Mouse (Mus musculus) G1E (cell line): ENCODE results near the gene BC117090. TPM values are rescaled to one million over a fixed set of nuclear protein-coding genes. Genes with fewer than 3 reads are reported as not detected.
"Not testable (repeated sequence)": the region's sequence is repeated elsewhere in the genome, so short reads cannot be mapped to it uniquely, and the experiment has no call there.

Experiments
- ATAC-seq: 2 replicates; pipeline ENCODE4 v1.8.0; 2016; ENCODE audit warnings: mild to moderate bottlenecking; ENCODE audit not compliant: insufficient number of reproducible peaks, poor library complexity, low FRiP score, severe bottlenecking; ENCODE audit errors: extremely low read depth
- DNase-seq: peaks from one replicate; pipeline ENCODE4 v3.0.0; 2012; ENCODE audit warnings: low spot score
- H3K27me3 ChIP-seq: 2 replicates; pipeline ENCODE4 v1.6.1; 2012; ENCODE audit warnings: mild to moderate bottlenecking, low read length, inconsistent platforms; ENCODE audit not compliant: insufficient read depth
- H3K36me3 ChIP-seq: replicated peaks from 2 replicates; pipeline ENCODE3; 2012; ENCODE audit warnings: mild to moderate bottlenecking, inconsistent platforms
- H3K4me1 ChIP-seq: 2 replicates; pipeline ENCODE4 v1.6.1; 2012; ENCODE audit warnings: low read depth, low read length, inconsistent platforms, mixed read lengths; ENCODE audit not compliant: insufficient read depth
- H3K4me3 ChIP-seq: 2 replicates; pipeline ENCODE4 v1.5.1; 2012; ENCODE audit warnings: low read depth, mild to moderate bottlenecking, inconsistent platforms, low read length, moderate library complexity, mixed read lengths
- H3K9me3 ChIP-seq: replicated peaks from 2 replicates; pipeline ENCODE4 v1.6.1; 2012; ENCODE audit warnings: inconsistent platforms
- CTCF ChIP-seq: IDR thresholded peaks from 2 replicates; pipeline ENCODE4 v1.5.1; 2012; ENCODE audit warnings: low read depth, low read length, inconsistent platforms, mixed read lengths
- GATA1 ChIP-seq: IDR thresholded peaks from 2 replicates; pipeline ENCODE4 v1.6.1; 2012; ENCODE audit warnings: borderline replicate concordance, low read length, inconsistent platforms, mixed read lengths
- GATA2 ChIP-seq: IDR thresholded peaks from 2 replicates; pipeline ENCODE4 v1.6.1; 2012; ENCODE audit warnings: low read depth, low read length, inconsistent platforms, borderline replicate concordance
- POLR2AphosphoS5 ChIP-seq: IDR thresholded peaks from 2 replicates; pipeline ENCODE4 v1.6.1; 2012; ENCODE audit warnings: low read depth, low read length, inconsistent platforms; ENCODE audit not compliant: insufficient replicate concordance
- TAL1 ChIP-seq: conservative IDR thresholded peaks from 2 replicates; pipeline ENCODE4 v1.6.1; 2012; ENCODE audit warnings: low read depth, low read length, inconsistent platforms, mixed read lengths
- polyA plus RNA-seq: library from polyadenylated mRNA; stranded (reverse); fragments of >175 nt; gene quantifications from 2 replicates; pipeline ENCODE4 v1.2.3, GENCODE M21; 2012
- total RNA-seq, 2 experiments: library from RNA; stranded (forward) in 1 of 2; stranded (reverse) in 1 of 2; fragments of 200-1000 nt in 1 of 2; fragments of >200 nt in 1 of 2; fragmentation: Nextera tagmentation in 1 of 2; gene quantifications; 2 replicates each; pipeline ENCODE4 v1.2.3; 2014 to 2017

BC117090 gene
- total RNA-seq (2014; fragmentation: Nextera tagmentation) (not detected in 2 replicates), total RNA-seq (2017) (not detected in 2 replicates), polyA plus RNA-seq (not detected in 2 replicates)

DNA sequence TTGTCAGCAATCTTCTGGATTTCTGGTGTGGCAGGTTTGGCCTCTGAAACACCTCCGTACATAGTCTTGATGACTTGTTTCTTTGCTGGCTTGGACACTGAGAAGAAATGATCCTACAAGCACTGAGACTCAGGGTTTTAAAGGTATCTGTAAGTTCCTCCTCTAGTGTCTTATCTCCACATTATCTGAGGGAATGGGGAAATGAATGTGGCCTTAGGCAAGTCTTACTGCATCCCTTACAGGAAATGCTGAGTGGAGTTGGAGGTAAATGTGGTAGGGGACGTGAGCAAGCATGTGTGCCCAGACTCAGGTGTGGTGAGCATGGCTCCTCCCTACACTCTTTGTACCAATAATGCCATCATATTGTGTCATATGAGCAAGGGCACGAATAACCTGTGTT is at the start of gene BC117090:
Gene BC117090 (minus strand): TSS at position 101 of the 400 bp plus-strand sequence.
- H3K4me3 ChIP-seq, result no peak within 1 kb of the TSS
- no peaks in the 10 kb centered on the region for H3K4me1 ChIP-seq
- H3K27me3 ChIP-seq, result no peaks in the 10 kb centered on the region
- H3K36me3 ChIP-seq, result no peaks in the 10 kb centered on the region
- ATAC-seq (no peak), DNase-seq (no peak)
- TF ChIP-seq CTCF, result no peak
- H3K9me3 ChIP-seq, result no peaks in the 10 kb centered on the region

DNA sequence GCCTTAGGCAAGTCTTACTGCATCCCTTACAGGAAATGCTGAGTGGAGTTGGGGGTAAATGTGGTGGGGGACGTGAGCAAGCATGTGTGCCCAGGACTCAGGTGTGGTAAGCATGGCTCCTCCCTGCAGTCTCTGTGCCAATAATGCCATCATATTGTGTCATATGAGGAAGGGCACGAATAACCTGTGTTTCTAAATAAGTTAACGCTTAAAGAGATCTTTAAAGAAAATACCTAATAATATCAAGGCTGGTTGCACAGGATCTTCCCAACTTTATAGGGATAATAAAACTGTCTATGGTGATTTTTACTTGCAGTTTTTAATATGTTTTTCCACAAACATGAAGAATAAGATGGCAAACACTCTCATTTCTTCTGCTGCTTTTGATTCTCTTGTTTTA is 33.5 kb upstream of the BC117090 start, which contains the start of gene BC100530:
Gene BC100530 (minus strand): TSS at position 101 of the 400 bp plus-strand sequence.
- not testable (repeated sequence) for H3K4me1 ChIP-seq

DNA sequence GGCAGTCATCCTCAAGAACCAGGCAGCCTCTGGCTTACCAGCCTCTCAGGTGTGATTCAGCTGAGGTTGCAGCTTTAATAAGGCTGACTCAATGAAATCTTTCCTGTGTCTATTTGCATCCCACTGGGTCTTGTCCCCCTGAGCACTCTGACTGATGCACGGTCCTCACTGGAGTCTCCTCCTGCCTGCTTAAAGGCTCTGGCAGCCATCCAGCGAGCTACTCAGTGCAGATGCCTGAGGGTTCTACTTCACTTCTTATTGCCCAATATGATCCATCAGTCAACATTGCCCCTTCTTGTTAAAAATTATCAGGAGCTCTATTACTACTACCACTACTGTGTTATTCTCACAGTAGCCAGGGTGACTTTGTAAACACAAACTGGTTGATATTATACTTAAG is 3.0 kb upstream of the BC117090 start:
- Histone ChIP-seq H3K36me3 (no peaks in the 10 kb centered on the region), H3K27me3 (0 out of 2 replicates have a peak, but pooled peaks cover 2% of the 10 kb centered on the region), H3K9me3 (no peaks in the 10 kb centered on the region), H3K4me1 (no peaks in the 10 kb centered on the region), H3K4me3 (no peak overlapping the region)
- TF ChIP-seq TAL1 (no peak), GATA1 (no peak), CTCF (no peak), GATA2 (no peak), POLR2AphosphoS5 (no peak)
- ATAC-seq, result no peak
- DNase-seq, result no peak

More for the DNA sequence above, 33.5 kb upstream of the BC117090 start, which contains the start of gene BC100530:
- DNase-seq, H3K9me3 ChIP-seq, ATAC-seq, H3K27me3 ChIP-seq, H3K4me3 ChIP-seq, H3K36me3 ChIP-seq: not testable (repeated sequence)

DNA sequence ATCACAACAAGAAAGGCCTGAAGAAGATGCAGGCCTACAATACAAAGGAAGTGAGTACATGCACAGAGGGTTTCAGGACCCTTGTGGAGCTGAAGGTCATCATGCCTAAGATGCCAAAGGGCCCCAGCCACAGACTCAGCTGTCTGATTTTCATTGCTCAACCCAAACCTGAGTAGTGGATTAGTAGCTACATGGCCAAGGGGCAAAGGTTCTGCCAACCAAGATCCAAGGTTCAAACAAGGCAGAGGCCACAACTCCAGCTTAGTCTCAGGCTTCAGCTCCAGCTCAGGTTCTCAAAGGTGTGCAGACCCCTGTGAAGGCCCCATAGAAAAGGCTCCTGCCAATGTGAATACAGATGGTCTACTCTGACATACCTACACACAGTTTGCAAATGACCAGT is 14.8 kb downstream of the BC117090 start:
- Histone ChIP-seq H3K27me3 (no peaks in the 10 kb centered on the region), H3K9me3 (no peaks in the 10 kb centered on the region), H3K36me3 (no peaks in the 10 kb centered on the region), H3K4me1 (no peaks in the 10 kb centered on the region), H3K4me3 (no peak overlapping the region)
- no peak for TF ChIP-seq GATA2
- TF ChIP-seq POLR2AphosphoS5, result no peak
- TF ChIP-seq CTCF, result no peak
- no peak for TF ChIP-seq GATA1
- TF ChIP-seq TAL1, result no peak
- DNase-seq, result no peak
- no peak for ATAC-seq

DNA sequence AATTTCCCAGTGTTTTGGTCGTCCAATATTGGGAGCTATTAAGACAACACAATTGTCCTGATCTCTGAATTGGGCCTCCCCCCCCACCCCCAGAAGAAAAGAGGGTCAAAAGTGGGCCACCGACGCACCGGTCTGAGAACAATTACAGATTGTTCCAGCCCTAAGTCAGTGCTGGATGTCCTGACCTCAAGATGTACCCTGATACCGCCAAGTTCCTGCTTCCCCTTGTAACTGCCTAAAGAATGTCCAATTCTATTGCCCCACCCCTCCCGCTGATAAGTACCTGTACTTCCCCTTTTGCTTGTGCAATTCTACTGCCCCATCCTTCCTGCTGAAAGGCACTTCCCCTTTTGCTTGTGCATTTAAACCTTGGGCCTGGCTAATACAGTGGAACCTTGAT is 18.0 kb downstream of the BC117090 start:
- not testable (repeated sequence) for ATAC-seq, H3K4me1 ChIP-seq, H3K9me3 ChIP-seq, H3K4me3 ChIP-seq, H3K36me3 ChIP-seq, H3K27me3 ChIP-seq, DNase-seq

DNA sequence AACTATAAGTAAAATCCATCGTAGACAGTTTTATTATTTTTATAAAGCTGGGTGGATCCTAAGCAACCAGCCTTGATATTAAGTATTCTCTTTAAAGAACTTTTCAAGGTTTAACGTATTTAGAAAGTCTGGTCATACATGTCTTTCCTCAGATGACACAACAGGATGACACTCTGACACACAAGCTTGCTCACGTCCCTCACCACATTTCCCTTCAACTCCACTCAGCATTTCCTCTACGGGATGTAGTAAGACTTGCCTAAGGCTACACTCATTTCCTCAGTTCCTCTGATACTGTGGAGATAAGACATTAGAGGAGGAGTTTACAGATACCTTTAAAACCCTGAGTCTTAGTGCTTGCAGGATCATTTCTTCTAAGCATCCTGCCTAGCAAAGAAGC is 26.5 kb downstream of the BC117090 start:
- H3K27me3 ChIP-seq, result no peaks in the 10 kb centered on the region
- no peak overlapping the region for H3K4me3 ChIP-seq
- ATAC-seq, result no peak
- DNase-seq, result no peak
- H3K9me3 ChIP-seq, result no peaks in the 10 kb centered on the region
- no peaks in the 10 kb centered on the region for H3K36me3 ChIP-seq
- no peaks in the 10 kb centered on the region for H3K4me1 ChIP-seq
- no peak for TF ChIP-seq CTCF
- no peak for TF ChIP-seq TAL1
- no peak for TF ChIP-seq GATA2
- TF ChIP-seq POLR2AphosphoS5, result no peak
- no peak for TF ChIP-seq GATA1

DNA sequence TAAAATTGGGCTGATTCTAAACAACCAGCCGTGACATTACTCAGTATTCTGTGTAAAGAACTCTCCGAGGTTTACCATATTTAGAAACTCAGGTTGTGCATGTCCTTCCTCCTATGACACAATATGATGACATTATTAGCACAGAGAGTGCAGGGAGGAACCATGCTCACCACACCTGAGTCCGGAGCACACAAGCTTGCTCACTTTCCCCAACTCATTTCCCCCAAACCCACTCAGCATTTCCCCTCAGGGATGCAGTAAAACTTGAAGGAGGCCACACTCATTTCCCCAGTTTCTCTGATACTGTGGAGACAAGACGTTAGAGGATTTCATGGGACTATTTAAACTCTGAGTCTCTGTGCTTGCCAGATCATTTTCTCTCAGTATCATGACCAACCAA is 45.0 kb downstream of the BC117090 start:
- TF ChIP-seq POLR2AphosphoS5 (no peak), CTCF (no peak), GATA1 (no peak), TAL1 (no peak), GATA2 (no peak)
- DNase-seq, result no peak
- Histone ChIP-seq H3K27me3 (no peaks in the 10 kb centered on the region), H3K9me3 (no peaks in the 10 kb centered on the region), H3K4me3 (no peak overlapping the region), H3K36me3 (no peaks in the 10 kb centered on the region), H3K4me1 (no peaks in the 10 kb centered on the region)
- ATAC-seq, result no peak

DNA sequence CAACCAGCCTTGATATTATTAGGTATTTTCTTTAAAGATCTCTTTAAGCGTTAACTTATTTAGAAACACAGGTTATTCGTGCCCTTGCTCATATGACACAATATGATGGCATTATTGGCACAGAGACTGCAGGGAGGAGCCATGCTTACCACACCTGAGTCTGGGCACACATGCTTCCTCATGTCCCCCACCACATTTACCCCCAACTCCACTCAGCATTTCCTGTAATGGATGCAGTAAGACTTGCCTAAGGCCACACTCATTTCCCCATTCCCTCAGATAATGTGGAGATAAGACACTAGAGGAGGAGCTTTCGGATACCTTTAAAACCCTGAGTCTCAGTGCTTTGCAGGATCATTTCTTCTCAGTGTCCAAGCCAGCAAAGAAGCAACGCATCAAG is 57.3 kb downstream of the BC117090 start, which contains the start of gene Stfa1:
Gene Stfa1 (plus strand): TSS at position 156 of the 400 bp plus-strand sequence.
- not testable (repeated sequence) for H3K9me3 ChIP-seq, DNase-seq, ATAC-seq, H3K4me1 ChIP-seq, H3K27me3 ChIP-seq, H3K36me3 ChIP-seq, H3K4me3 ChIP-seq

Other genes with a start within 250 kb of the BC117090 start
- not detected in 2 replicates for gene Csta1, start 203.1 kb downstream of the BC117090 start, total RNA-seq (2014; fragmentation: Nextera tagmentation)
- gene Csta1, start 203.1 kb downstream of the BC117090 start, total RNA-seq (2017), result 0.12 and 0.16 TPM in 2 replicates
- gene Csta1, start 203.1 kb downstream of the BC117090 start, polyA plus RNA-seq, result not detected in 2 replicates
- gene Stfa2l1, start 177.5 kb downstream of the BC117090 start, total RNA-seq (2014; fragmentation: Nextera tagmentation), result not detected in 2 replicates
- gene Stfa2l1, start 177.5 kb downstream of the BC117090 start, total RNA-seq (2017), result not detected in 2 replicates
- gene Stfa2l1, start 177.5 kb downstream of the BC117090 start, polyA plus RNA-seq, result not detected in 2 replicates
- not detected in 2 replicates for gene Gm5483, start 150.1 kb downstream of the BC117090 start, total RNA-seq (2014; fragmentation: Nextera tagmentation)
- gene Gm5483, start 150.1 kb downstream of the BC117090 start, total RNA-seq (2017), result 0.05 and 0.06 TPM in 2 replicates
- not detected in 2 replicates for gene Gm5483, start 150.1 kb downstream of the BC117090 start, polyA plus RNA-seq
- not detected in 2 replicates for gene Gm5416, start 123.9 kb downstream of the BC117090 start, total RNA-seq (2014; fragmentation: Nextera tagmentation)
- gene Gm5416, start 123.9 kb downstream of the BC117090 start, total RNA-seq (2017), result not detected in 2 replicates
- gene Gm5416, start 123.9 kb downstream of the BC117090 start, polyA plus RNA-seq, result not detected in 2 replicates
- gene 2010005H15Rik, start 112.9 kb downstream of the BC117090 start, total RNA-seq (2014; fragmentation: Nextera tagmentation), result not detected in 2 replicates
- gene 2010005H15Rik, start 112.9 kb downstream of the BC117090 start, total RNA-seq (2017), result not detected in 2 replicates
- gene 2010005H15Rik, start 112.9 kb downstream of the BC117090 start, polyA plus RNA-seq, result not detected in 2 replicates
- gene Stfa1, start 57.4 kb downstream of the BC117090 start, total RNA-seq (2014; fragmentation: Nextera tagmentation), result not detected in 2 replicates
- not detected in 2 replicates for gene Stfa1, start 57.4 kb downstream of the BC117090 start, total RNA-seq (2017)
- gene Stfa1, start 57.4 kb downstream of the BC117090 start, polyA plus RNA-seq, result not detected in 2 replicates
- not detected in 2 replicates for gene BC100530, start 33.4 kb upstream of the BC117090 start, total RNA-seq (2014; fragmentation: Nextera tagmentation)
- not detected in 2 replicates for gene BC100530, start 33.4 kb upstream of the BC117090 start, total RNA-seq (2017)
- gene BC100530, start 33.4 kb upstream of the BC117090 start, polyA plus RNA-seq, result not detected in 2 replicates
- not detected in 2 replicates for gene Stfa2, start 74.1 kb upstream of the BC117090 start, total RNA-seq (2014; fragmentation: Nextera tagmentation)
- gene Stfa2, start 74.1 kb upstream of the BC117090 start, total RNA-seq (2017), result not detected in 2 replicates
- not detected in 2 replicates for gene Stfa2, start 74.1 kb upstream of the BC117090 start, polyA plus RNA-seq
- gene Stfa3, start 121.1 kb upstream of the BC117090 start, total RNA-seq (2014; fragmentation: Nextera tagmentation), result not detected in 2 replicates
- not detected in 2 replicates for gene Stfa3, start 121.1 kb upstream of the BC117090 start, total RNA-seq (2017)
- not detected in 2 replicates for gene Stfa3, start 121.1 kb upstream of the BC117090 start, polyA plus RNA-seq
- gene Casr, start 227.8 kb upstream of the BC117090 start, total RNA-seq (2014; fragmentation: Nextera tagmentation), result not detected in 2 replicates
- gene Casr, start 227.8 kb upstream of the BC117090 start, total RNA-seq (2017), result 0.06 and 0.44 TPM in 2 replicates
- not detected in 2 replicates for gene Casr, start 227.8 kb upstream of the BC117090 start, polyA plus RNA-seq